Mouse (Mus musculus): ENCODE results near the gene Nr1i3.

The Nr1i3 gene

GRCm38 (mm10) chr1:171251594-171252324 lies 38.0 kb downstream of the Nr1i3 start:
- peak; percentile 55 for DNase-seq (ENCODE audit: low read depth, low spot score)

- DNase-seq (ENCODE audit: low read depth, low spot score), result peak; percentile 55
Observed at GRCm38 (mm10) chr1:171252415-171252814, 38.6 kb downstream of the Nr1i3 start.

GRCm38 (mm10) chr1:171256095-171256818 lies 42.5 kb downstream of the Nr1i3 start:
- DNase-seq (ENCODE audit: low read depth, low spot score), result no peak

GRCm38 (mm10) chr1:171256937-171257548 lies 43.3 kb downstream of the Nr1i3 start:
- peak; percentile 87 for DNase-seq (ENCODE audit: low read depth, low spot score)

- no peak for DNase-seq (ENCODE audit: low read depth, low spot score)
Observed at GRCm38 (mm10) chr1:171257781-171258180, 44.0 kb downstream of the Nr1i3 start.

- DNase-seq (ENCODE audit: low read depth, low spot score), result no peak
Observed at GRCm38 (mm10) chr1:171258921-171259320, 45.2 kb downstream of the Nr1i3 start.

GRCm38 (mm10) chr1:171260316-171260715 lies 46.5 kb downstream of the Nr1i3 start:
- DNase-seq (ENCODE audit: low read depth, low spot score), result no peak

- DNase-seq (ENCODE audit: low read depth, low spot score), result no peak
Observed at GRCm38 (mm10) chr1:171262594-171263130, 48.9 kb downstream of the Nr1i3 start.

- DNase-seq (ENCODE audit: low read depth, low spot score), result no peak
Observed at GRCm38 (mm10) chr1:171263185-171263611, 49.4 kb downstream of the Nr1i3 start.

GRCm38 (mm10) chr1:171263666-171264461 lies 50.1 kb downstream of the Nr1i3 start:
- peak; percentile 76 for DNase-seq (ENCODE audit: low read depth, low spot score)

GRCm38 (mm10) chr1:171265971-171266744 lies 52.4 kb downstream of the Nr1i3 start:
- DNase-seq (ENCODE audit: low read depth, low spot score), result no peak

GRCm38 (mm10) chr1:171268341-171268740 lies 54.6 kb downstream of the Nr1i3 start:
- no peak for DNase-seq (ENCODE audit: low read depth, low spot score)

- peak; percentile 93 for DNase-seq (ENCODE audit: low read depth, low spot score)
Observed at GRCm38 (mm10) chr1:171269848-171270572, 56.2 kb downstream of the Nr1i3 start, which contains the start of gene B4galt3. B4galt3 (plus strand) TSS chr1:171270328.
